ENCODE assay signal across 9 mouse cellular contexts in the genomic region with DNA sequence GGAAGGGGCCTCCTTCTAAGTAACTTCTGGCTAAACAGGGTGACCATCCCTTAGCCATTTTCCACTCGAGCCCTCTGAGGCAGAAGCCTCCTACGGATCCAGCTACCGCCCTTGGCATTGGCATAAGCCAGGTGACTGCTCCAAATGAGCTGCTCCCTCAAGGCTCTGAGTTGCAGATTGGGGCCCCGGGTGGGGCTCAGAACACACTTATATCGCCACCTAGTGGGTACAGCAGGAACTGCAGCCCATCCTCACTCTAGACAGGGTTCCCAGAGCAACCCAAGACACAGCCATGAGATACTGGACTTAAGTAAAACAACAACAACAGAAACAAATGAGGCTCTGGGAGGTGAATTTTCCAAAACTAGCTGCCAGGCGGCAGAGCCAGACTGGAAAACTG. TPM values are rescaled to one million over a fixed set of nuclear protein-coding genes. Genes with fewer than 3 reads are reported as not detected.
DNase-seq lines count a peak whose midpoint lies in the region; ATAC-seq and TF ChIP-seq lines count a peak whose summit lies in the region.
"Had no signal": no experiment of that assay in that cellular context is flagged by ENCODE, and none has a peak within 500 bp of the region (broad histone marks: within the 10 kb centered on the region; RNA-seq: fewer than 3 reads in every experiment).

No protein-coding gene starts in this region.

- no peak overlapping the region for H3K9ac ChIP-seq in forebrain, embryonic 12.5 days
- H3K9ac ChIP-seq in heart, postnatal 0 days (replicated peaks; ENCODE audit: low read depth, low read length) = no peak overlapping the region
- no peak overlapping the region for H3K9ac ChIP-seq in liver, embryonic 15.5 days
- no peak overlapping the region for H3K9ac ChIP-seq in neural tube, embryonic 14.5 days (replicated peaks; ENCODE audit: low read depth, low read length)

- H3K27ac ChIP-seq in forebrain, embryonic 12.5 days = no peak overlapping the region
- H3K27ac ChIP-seq in heart, postnatal 0 days (ENCODE audit: low read depth) = no peak overlapping the region
- H3K27ac ChIP-seq in liver, embryonic 15.5 days (replicated peaks) = no peak overlapping the region
- H3K27ac ChIP-seq in neural tube, embryonic 14.5 days (ENCODE audit: low read depth, low read length) = no peak overlapping the region
- no peak overlapping the region for H3K27ac ChIP-seq in testis, adult 2 months (ENCODE audit: control insufficient read depth, insufficient read depth, low read depth, low read length)

- H3K27me3 ChIP-seq in forebrain, embryonic 12.5 days = peaks cover 4% of the 10 kb centered on the region; the same call in 1 of the 2 replicates
- no peaks in the 10 kb centered on the region for H3K27me3 ChIP-seq in heart, postnatal 0 days (ENCODE audit: control insufficient read depth, insufficient read depth, low read length)
- H3K27me3 ChIP-seq in liver, embryonic 15.5 days = no peaks in the 10 kb centered on the region
- H3K27me3 ChIP-seq in neural tube, embryonic 14.5 days (ENCODE audit: control insufficient read depth, insufficient read depth, low read length) = no peaks in the 10 kb centered on the region
- no peaks in the 10 kb centered on the region for H3K27me3 ChIP-seq in testis, adult 2 months (ENCODE audit: control insufficient read depth, insufficient read depth, low read length)

- H3K9me3 ChIP-seq in forebrain, embryonic 12.5 days = no peaks in the 10 kb centered on the region
- H3K9me3 ChIP-seq in heart, postnatal 0 days (replicated peaks; ENCODE audit: control insufficient read depth, low read length) = no peaks in the 10 kb centered on the region
- H3K9me3 ChIP-seq in liver, embryonic 15.5 days (replicated peaks) = no peaks in the 10 kb centered on the region
- H3K9me3 ChIP-seq in neural tube, embryonic 14.5 days (ENCODE audit: control insufficient read depth, low read length) = no peaks in the 10 kb centered on the region

- TF ChIP-seq EP300 in heart, postnatal 0 days (IDR thresholded peaks at IDR 0.05; ENCODE audit: low read depth) = no peak

- DNase-seq in c-Kit-negative CD71-positive TER-119-positive erythroid progenitor cells, embryonic 14.5 days (ENCODE audit: low read depth, low spot score) = peak; percentile 50
- peak; percentile 60 for DNase-seq in heart, postnatal 0 days (ENCODE audit: low spot score)
- peak; percentile 88 to 89 for DNase-seq in kidney, postnatal 4 days

- no peak overlapping the region for H3K4me3 ChIP-seq in forebrain, embryonic 12.5 days (replicated peaks)
- no peak overlapping the region for H3K4me3 ChIP-seq in heart, postnatal 0 days (ENCODE audit: low read depth, low read length)
- no peak overlapping the region for H3K4me3 ChIP-seq in liver, embryonic 15.5 days (replicated peaks)
- H3K4me3 ChIP-seq in neural tube, embryonic 14.5 days (ENCODE audit: low read depth, low read length) = no peak overlapping the region
- no peak overlapping the region for H3K4me3 ChIP-seq in testis, adult 2 months (ENCODE audit: control insufficient read depth, low read depth, low read length)
- H3K4me3 ChIP-seq: erythroblast, embryonic 14.5 days had no signal

- H3K36me3 ChIP-seq in forebrain, embryonic 12.5 days (replicated peaks) = no peaks in the 10 kb centered on the region
- H3K36me3 ChIP-seq in heart, postnatal 0 days (replicated peaks; ENCODE audit: control insufficient read depth, insufficient read depth, low read length) = no peaks in the 10 kb centered on the region
- H3K36me3 ChIP-seq in liver, embryonic 15.5 days (replicated peaks) = no peaks in the 10 kb centered on the region
- no peaks in the 10 kb centered on the region for H3K36me3 ChIP-seq in neural tube, embryonic 14.5 days (ENCODE audit: control insufficient read depth, insufficient read depth, low read length)
- no peaks in the 10 kb centered on the region for H3K36me3 ChIP-seq in testis, adult 2 months (ENCODE audit: control insufficient read depth, insufficient read depth, low read length)

- no peak for TF ChIP-seq POLR2A in testis, adult 2 months (IDR thresholded peaks at IDR 0.05; ENCODE audit: control insufficient read depth, low read depth, low read length)

- peak; percentile 94 for TF ChIP-seq CTCF in heart, postnatal 0 days (IDR thresholded peaks at IDR 0.05; ENCODE audit: low read depth)
- peak; percentile 92 for TF ChIP-seq CTCF in testis, adult 2 months (IDR thresholded peaks at IDR 0.05; ENCODE audit: control insufficient read depth, insufficient read depth, insufficient replicate concordance, low read depth, low read length)

- ATAC-seq in CD4-positive, CD25-positive, alpha-beta regulatory T cell, adult 4 months = peak; percentile 79
- ATAC-seq in forebrain, embryonic 12.5 days (ENCODE audit: low FRiP score) = peak; percentile 76; the same call in 1 of the 2 replicates
- peak; percentile 84 for ATAC-seq in heart, postnatal 0 days (ENCODE audit: insufficient read depth, low read depth)
- ATAC-seq in liver, embryonic 15.5 days (ENCODE audit: insufficient read depth) = peak; percentile 56; the same call in 1 of the 2 replicates
- peak; percentile 86; the same call in 1 of the 2 replicates for ATAC-seq in neural tube, embryonic 14.5 days (ENCODE audit: low read depth)

- H3K4me2 ChIP-seq in forebrain, embryonic 12.5 days = peak overlapping the region; percentile 1; the same call in 1 of the 2 replicates
- H3K4me2 ChIP-seq in heart, postnatal 0 days (ENCODE audit: low read depth, low read length) = no peak overlapping the region
- no peak overlapping the region; the same call in 1 of the 2 replicates for H3K4me2 ChIP-seq in liver, embryonic 15.5 days
- H3K4me2 ChIP-seq in neural tube, embryonic 14.5 days (ENCODE audit: low read depth, low read length) = no peak overlapping the region

- peaks cover 4% of the 10 kb centered on the region; the same call in 1 of the 2 replicates for H3K4me1 ChIP-seq in forebrain, embryonic 12.5 days
- H3K4me1 ChIP-seq in heart, postnatal 0 days (ENCODE audit: control insufficient read depth, insufficient read depth) = peaks cover 5% of the 10 kb centered on the region; the same call in 1 of the 2 replicates
- H3K4me1 ChIP-seq in liver, embryonic 15.5 days (replicated peaks) = peaks cover 5% of the 10 kb centered on the region
- H3K4me1 ChIP-seq in neural tube, embryonic 14.5 days (ENCODE audit: control insufficient read depth, insufficient read depth, low read length) = no peaks in the 10 kb centered on the region
- H3K4me1 ChIP-seq in testis, adult 2 months (ENCODE audit: control insufficient read depth, insufficient read depth, low read length) = peaks cover 8% of the 10 kb centered on the region

- WGBS in forebrain, embryonic 12.5 days = 4% methylated on average over 6 of the region's 6 CpGs
- 2% methylated on average over 6 of the region's 6 CpGs for WGBS in heart, postnatal 0 days
- 1% methylated on average over 6 of the region's 6 CpGs for WGBS in liver, embryonic 15.5 days (ENCODE audit: insufficient replicate concordance)
- WGBS in neural tube, embryonic 14.5 days = 5% methylated on average over 6 of the region's 6 CpGs

RNA-seq across cellular contexts. Expression of a gene that starts 15.8 kb away (rescaled TPM):
- polyA plus RNA-seq in CD4-positive, CD25-positive, alpha-beta regulatory T cell, adult 4 months (2017; shearing (Covaris generic)) = 100 to 1,000 TPM; 114 to 148 TPM
- 156 and 160 TPM in 2 replicates for polyA plus RNA-seq in forebrain, embryonic 12.5 days (2016; fragmentation: Nextera tagmentation; extraction: Ambion mirVana)
- 62.5 and 65.0 TPM in 2 replicates for total RNA-seq in heart, postnatal 0 days (2014; rRNA removed; ENCODE audit: low replicate concordance)
- 147 and 155 TPM in 2 replicates for polyA plus RNA-seq in heart, postnatal 0 days (2015; fragmentation: Nextera tagmentation; extraction: Ambion mirVana)
- polyA plus RNA-seq in liver, embryonic 15.5 days (2015; fragmentation: Nextera tagmentation; extraction: Ambion mirVana) = 60.3 and 75.7 TPM in 2 replicates
- 151 and 153 TPM in 2 replicates for polyA plus RNA-seq in neural tube, embryonic 14.5 days (2014; fragmentation: Nextera tagmentation; extraction: Ambion mirVana)
- polyA plus RNA-seq in testis, adult 2 months (2012; rRNA removed) = 96.3 and 98.7 TPM in 2 replicates

RNA-seq across cellular contexts. Expression of a gene that starts 23.9 kb away (rescaled TPM):
- polyA plus RNA-seq in CD4-positive, CD25-positive, alpha-beta regulatory T cell, adult 4 months (2017; shearing (Covaris generic)) = under 1 TPM in 1 of 2 experiments, not detected in 1; 0.11 TPM
- polyA plus RNA-seq in forebrain, embryonic 12.5 days (2016; fragmentation: Nextera tagmentation; extraction: Ambion mirVana) = not detected in 2 replicates
- total RNA-seq in heart, postnatal 0 days (2014; rRNA removed; ENCODE audit: low replicate concordance) = not detected in 2 replicates
- polyA plus RNA-seq in heart, postnatal 0 days (2015; fragmentation: Nextera tagmentation; extraction: Ambion mirVana) = not detected in 2 replicates
- not detected in 2 replicates for polyA plus RNA-seq in liver, embryonic 15.5 days (2015; fragmentation: Nextera tagmentation; extraction: Ambion mirVana)
- not detected in 2 replicates for polyA plus RNA-seq in neural tube, embryonic 14.5 days (2014; fragmentation: Nextera tagmentation; extraction: Ambion mirVana)
- not detected in 2 replicates for polyA plus RNA-seq in testis, adult 2 months (2012; rRNA removed)
- polyA plus RNA-seq: erythroblast, embryonic 14.5 days had no signal
